ENCODE assay signal across 8 mouse cellular contexts in genomic region chr16:94569229-94570176, GRCm38 (mm10). TPM values are rescaled to one million over a fixed set of nuclear protein-coding genes. Genes with fewer than 3 reads are reported as not detected.
DNase-seq lines count a peak whose midpoint lies in the region; ATAC-seq lines count a peak whose summit lies in the region.

Dyrk1a (plus strand) TSS chr16:94570010.

- WGBS in hindbrain, embryonic 15.5 days, result under 1% methylated on average over 89 of the region's 133 CpGs

- no peaks in the 10 kb centered on the region for H3K9me3 ChIP-seq in hindbrain, embryonic 15.5 days

- no peaks in the 10 kb centered on the region for H3K27me3 ChIP-seq in hindbrain, embryonic 15.5 days

- peak within 1 kb of the TSS; percentile 96 for H3K9ac ChIP-seq in hindbrain, embryonic 15.5 days

- peak; percentile 96 for ATAC-seq in hindbrain, embryonic 15.5 days (ENCODE audit: low FRiP score, low read depth)

- peak within 1 kb of the TSS; percentile 76 for H3K4me2 ChIP-seq in hindbrain, embryonic 15.5 days

- peaks cover 33% of the 10 kb centered on the region for H3K4me1 ChIP-seq in hindbrain, embryonic 15.5 days (replicated peaks)

- H3K27ac ChIP-seq in hindbrain, embryonic 15.5 days (replicated peaks), result peak within 1 kb of the TSS; percentile 99

- peak; percentile 99 for DNase-seq in T-cell, adult 2 months (ENCODE audit: low spot score)
- DNase-seq in cerebellum, postnatal 36 days, result peak; percentile 94 to 98
- peak; percentile 97 for DNase-seq in frontal cortex, postnatal 36 days (ENCODE audit: low spot score in 2 of 2)
- DNase-seq in left cerebral cortex, adult 11 months (ENCODE audit: low spot score), result peak; percentile 97
- peak; percentile 99 for DNase-seq in lung, postnatal 4 days
- peak; percentile 100 for DNase-seq in retina, postnatal 7 days (ENCODE audit: low read depth, low spot score)
- peak; percentile 87 for DNase-seq in urinary bladder, adult 2 months (ENCODE audit: low spot score)

- peak within 1 kb of the TSS; percentile 88 for H3K4me3 ChIP-seq in hindbrain, embryonic 15.5 days

- H3K36me3 ChIP-seq in hindbrain, embryonic 15.5 days, result no peaks in the 10 kb centered on the region

RNA-seq across cellular contexts. Expression of gene Dyrk1a, which starts in this region (rescaled TPM):
- 10.5 and 10.7 TPM in 2 replicates for polyA plus RNA-seq in hindbrain, embryonic 15.5 days (2015; fragmentation: Nextera tagmentation; extraction: Ambion mirVana)
- 25.4 and 31.6 TPM in 2 replicates for polyA plus RNA-seq in urinary bladder, adult 2 months (2012; rRNA removed)

Comparison
In these comparisons a context has a peak if more than half of its experiments do, and no peak if none do; other contexts are left out.
1. Peak in every context shown above with its lines: DNase-seq, ATAC-seq, H3K4me3 ChIP-seq and H3K27ac ChIP-seq.